Mouse (Mus musculus) 3T3-L1 (cell line): ENCODE data around the gene Pms2.

Experiments used
- DNase-seq: peaks from one replicate; pipeline ENCODE4 v3.0.0-alpha.2; 2015; ENCODE audit warnings: low read depth, low spot score

The Pms2 gene

GRCm38 (mm10) chr5:143932831-143933230, 23.1 kb downstream of the Pms2 start, which contains the start of gene Rsph10b:
Gene Rsph10b, plus strand, starts transcription at chr5:143933035.
- no peak for DNase-seq

GRCm38 (mm10) chr5:143933414-143933813, 23.6 kb downstream of the Pms2 start:
- no peak for DNase-seq

GRCm38 (mm10) chr5:143933875-143934274, 24.1 kb downstream of the Pms2 start:
- peak; percentile 26 for DNase-seq

- DNase-seq, result no peak
Observed at GRCm38 (mm10) chr5:143936156-143936555, 26.4 kb downstream of the Pms2 start.

- no peak for DNase-seq
Observed at GRCm38 (mm10) chr5:143941588-143941987, 31.8 kb downstream of the Pms2 start.

GRCm38 (mm10) chr5:143943231-143944125, 33.7 kb downstream of the Pms2 start:
- DNase-seq, result no peak

- DNase-seq, result no peak
Observed at GRCm38 (mm10) chr5:143948361-143948760, 38.6 kb downstream of the Pms2 start.

- DNase-seq, result no peak
Observed at GRCm38 (mm10) chr5:143950016-143950415, 40.3 kb downstream of the Pms2 start.

GRCm38 (mm10) chr5:143957101-143957500, 47.3 kb downstream of the Pms2 start:
- no peak for DNase-seq

- no peak for DNase-seq
Observed at GRCm38 (mm10) chr5:143959551-143959950, 49.8 kb downstream of the Pms2 start.

- no peak for DNase-seq
Observed at GRCm38 (mm10) chr5:143961176-143961575, 51.4 kb downstream of the Pms2 start.

- DNase-seq, result peak; percentile 34
Observed at GRCm38 (mm10) chr5:143965586-143966345, 56.0 kb downstream of the Pms2 start.

GRCm38 (mm10) chr5:143966671-143967070, 56.9 kb downstream of the Pms2 start:
- no peak for DNase-seq

GRCm38 (mm10) chr5:143972628-143973027, 62.9 kb downstream of the Pms2 start:
- DNase-seq, result no peak

- DNase-seq, result peak; percentile 88
Observed at GRCm38 (mm10) chr5:143974931-143975630, 65.3 kb downstream of the Pms2 start.

GRCm38 (mm10) chr5:143975631-143975933, 65.8 kb downstream of the Pms2 start:
- no peak for DNase-seq

GRCm38 (mm10) chr5:143976232-143976631, 66.5 kb downstream of the Pms2 start:
- no peak for DNase-seq

GRCm38 (mm10) chr5:143976726-143977431, 67.1 kb downstream of the Pms2 start:
- no peak for DNase-seq

GRCm38 (mm10) chr5:143980858-143981257, 71.1 kb downstream of the Pms2 start:
- DNase-seq, result no peak

GRCm38 (mm10) chr5:143982361-143982760, 72.6 kb downstream of the Pms2 start:
- DNase-seq, result no peak
